Mouse (Mus musculus) heart, postnatal 0 days (tissue): ENCODE measurements at regions not wholly inside any gene's neighbourhood (a gene's known extent, or its start where the extent isn't known, plus 50 kb on each side); places are given as distances from the start of the nearest gene placed in this dataset.

ENCODE experiments used
- ATAC-seq: fragments of 200-750 bp; cut with Nextera tagmentation; 2 replicates; pipeline ENCODE4 v1.8.0; 2017; ENCODE audit warnings: low read depth, moderate number of reproducible peaks, moderate library complexity; ENCODE audit not compliant: insufficient read depth
- DNase-seq: peaks from one replicate; pipeline ENCODE4 v3.0.0-alpha.2; 2016; ENCODE audit warnings: low spot score
- H3K27ac ChIP-seq: fragments of 300-500 bp; sonication (generic); 2 replicates; pipeline ENCODE4 v1.5.1; 2014; ENCODE audit warnings: low read depth, mild to moderate bottlenecking
- H3K27me3 ChIP-seq: fragments of 300-500 bp; sonication (generic); 2 replicates; pipeline ENCODE4 v1.6.1; 2014; ENCODE audit warnings: low read length, mixed read lengths; ENCODE audit not compliant: control insufficient read depth, insufficient read depth
- H3K36me3 ChIP-seq: fragments of 300-500 bp; sonication (generic); replicated peaks from 2 replicates; pipeline ENCODE4 v1.6.1; 2014; ENCODE audit warnings: low read length, mixed read lengths; ENCODE audit not compliant: control insufficient read depth, insufficient read depth
- H3K4me1 ChIP-seq: fragments of 300-500 bp; sonication (generic); 2 replicates; pipeline ENCODE4 v1.6.1; 2014; ENCODE audit warnings: antibody characterized with exemption; ENCODE audit not compliant: control insufficient read depth, insufficient read depth
- H3K4me2 ChIP-seq: fragments of 300-500 bp; sonication (generic); 2 replicates; pipeline ENCODE4 v1.6.1; 2014; ENCODE audit warnings: low read depth, mild to moderate bottlenecking, low read length, moderate library complexity
- H3K4me3 ChIP-seq: fragments of 300-500 bp; sonication (generic); 2 replicates; pipeline ENCODE4 v1.5.1; 2014; ENCODE audit warnings: low read depth, low read length
- H3K9ac ChIP-seq: fragments of 300-500 bp; sonication (generic); replicated peaks from 2 replicates; pipeline ENCODE4 v1.6.1; 2014; ENCODE audit warnings: low read depth, low read length, mixed read lengths
- H3K9me3 ChIP-seq: fragments of 300-500 bp; sonication (generic); replicated peaks from 2 replicates; pipeline ENCODE4 v1.6.1; 2016; ENCODE audit warnings: low read length; ENCODE audit not compliant: control insufficient read depth
- CTCF ChIP-seq: IDR thresholded peaks from 2 replicates; pipeline ENCODE4 v1.5.1; 2016; ENCODE audit warnings: antibody characterized with exemption, control low read depth, low read depth
- EP300 ChIP-seq: IDR thresholded peaks from 2 replicates; pipeline ENCODE4 v1.6.1; 2016; ENCODE audit warnings: antibody characterized with exemption, low read depth
- WGBS: fragments of 180-500 bp; shearing (Covaris S2); extraction: QIAGEN DNeasy Blood & Tissue Kit; methylation state at CpG from one replicate; pipeline ENCODE4 v1.1.7; 2014; 5-methylcytosine and 5-hydroxymethylcytosine counted together

DNA sequence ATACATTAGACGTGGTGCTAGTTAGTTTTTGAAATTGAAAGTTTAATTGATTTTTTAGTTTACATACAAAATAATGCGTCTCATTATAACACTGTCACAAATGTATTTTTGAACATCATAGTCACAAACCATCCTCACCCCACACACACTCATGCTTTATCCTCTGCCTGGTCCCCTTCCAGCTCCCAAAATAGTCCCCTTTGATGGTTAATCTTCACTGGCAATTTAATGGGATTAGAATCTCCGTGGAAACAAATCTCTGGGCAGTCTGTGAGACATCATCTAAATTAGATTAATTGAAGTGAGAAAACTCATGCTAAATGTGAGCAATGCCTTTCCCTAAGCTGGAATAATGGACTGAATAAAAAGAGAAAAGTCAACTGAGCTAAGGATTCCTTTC lies 54.0 kb upstream of the Thrb start:
- Histone ChIP-seq H3K36me3 (no peaks in the 10 kb centered on the region), H3K4me3 (no peak overlapping the region), H3K27me3 (no peaks in the 10 kb centered on the region), H3K27ac (no peak overlapping the region), H3K9ac (no peak overlapping the region), H3K4me2 (no peak overlapping the region), H3K9me3 (no peaks in the 10 kb centered on the region), H3K4me1 (no peaks in the 10 kb centered on the region)
- no peak for TF ChIP-seq CTCF
- no peak for TF ChIP-seq EP300
- DNase-seq, result no peak
- ATAC-seq, result no peak
- WGBS, result 61% methylated on average over 3 of the region's 3 CpGs

DNA sequence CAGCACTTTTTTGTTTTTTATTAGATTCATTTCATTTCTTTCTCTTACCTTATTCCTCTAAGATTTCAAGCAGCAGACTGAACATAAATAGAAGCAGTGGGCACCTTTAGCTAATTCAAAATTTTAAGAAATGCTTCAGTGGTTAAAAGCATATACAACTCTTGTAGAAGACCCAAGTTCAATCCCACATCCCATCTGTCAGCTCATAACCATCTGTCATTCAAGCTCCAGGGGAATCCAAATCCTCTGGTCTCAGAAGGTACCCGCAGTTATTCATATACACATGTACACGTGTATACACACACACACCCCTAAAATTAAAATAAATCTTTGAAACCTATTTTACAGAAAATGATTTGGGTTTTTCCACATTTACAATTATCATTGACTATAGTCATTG lies 52.9 kb upstream of the Thrb start:
- Histone ChIP-seq H3K4me1 (no peaks in the 10 kb centered on the region), H3K9ac (no peak overlapping the region), H3K36me3 (no peaks in the 10 kb centered on the region), H3K4me3 (no peak overlapping the region), H3K9me3 (no peaks in the 10 kb centered on the region), H3K27ac (no peak overlapping the region), H3K27me3 (no peaks in the 10 kb centered on the region), H3K4me2 (no peak overlapping the region)
- no peak for TF ChIP-seq CTCF
- no peak for TF ChIP-seq EP300
- 72% methylated on average over 2 of the region's 2 CpGs for WGBS
- no peak for DNase-seq
- no peak for ATAC-seq
